ENCODE assay signal across 7 mouse cellular contexts in the genomic region with DNA sequence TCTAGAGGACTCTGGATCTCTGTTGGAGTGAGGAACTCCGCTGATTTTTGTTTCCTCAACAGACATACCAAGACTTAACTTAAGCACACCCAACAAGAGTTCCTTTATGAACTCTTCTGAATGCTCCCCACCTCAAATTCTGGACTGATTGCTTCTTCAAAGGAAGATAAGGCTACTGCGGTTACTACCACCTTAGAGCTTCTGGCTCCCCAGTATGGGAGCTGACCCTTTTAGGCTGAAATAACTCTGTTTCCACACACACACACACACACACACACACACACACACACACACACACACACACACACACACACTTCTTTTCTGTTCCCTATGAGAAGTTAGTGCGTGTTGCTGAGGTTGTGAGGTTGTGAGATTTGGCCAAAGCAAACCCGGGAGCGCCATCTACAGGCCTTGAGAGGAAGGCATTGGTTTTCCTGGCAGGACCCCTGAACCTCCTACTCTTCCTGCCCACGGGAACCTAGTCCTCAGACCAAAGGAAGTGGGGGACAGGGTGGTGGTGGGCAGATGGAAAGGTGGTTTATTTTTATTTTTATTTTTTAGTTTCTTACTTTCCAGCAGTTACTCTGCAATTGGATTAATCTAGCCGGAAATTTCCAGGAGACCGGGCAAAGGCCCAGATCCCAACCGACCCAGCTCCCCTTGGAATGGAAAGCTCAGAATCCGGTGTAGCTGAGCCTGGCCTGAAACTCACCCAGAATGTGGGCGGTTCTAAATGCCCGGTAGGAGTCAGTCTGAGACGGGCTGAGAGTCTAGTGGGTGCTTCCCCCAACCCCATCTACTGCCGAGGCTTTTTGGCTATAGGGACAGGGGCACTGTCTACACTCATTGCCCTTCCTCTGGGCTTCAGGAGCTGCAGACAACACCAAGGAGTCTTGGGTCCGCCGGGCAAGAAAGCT. TPM values are rescaled to one million over a fixed set of nuclear protein-coding genes. Genes with fewer than 3 reads are reported as not detected.
DNase-seq lines count a peak whose midpoint lies in the region; ATAC-seq and TF ChIP-seq lines count a peak whose summit lies in the region.

No protein-coding gene starts in this region.

- no peaks in the 10 kb centered on the region for H3K4me1 ChIP-seq in bone marrow, adult 2 months (ENCODE audit: control insufficient read depth, insufficient read depth, low read length)
- peaks cover 56% of the 10 kb centered on the region for H3K4me1 ChIP-seq in forebrain, embryonic 12.5 days

- 5% methylated on average over 16 of the region's 16 CpGs for WGBS in bone marrow, adult 2 months
- WGBS in forebrain, embryonic 12.5 days: 2% methylated on average over 16 of the region's 16 CpGs

- H3K27ac ChIP-seq in bone marrow, adult 2 months (ENCODE audit: control insufficient read depth, insufficient read depth, low read depth, low read length, poor library complexity): no peak overlapping the region
- H3K27ac ChIP-seq in forebrain, embryonic 12.5 days: no peak overlapping the region

- H3K9me3 ChIP-seq in forebrain, embryonic 12.5 days: no peaks in the 10 kb centered on the region

- DNase-seq in right cerebral cortex, postnatal 10 days (ENCODE audit: low spot score in 2 of 2): peak; percentile 50 to 62
- no peak for DNase-seq in right cerebral cortex, adult 18-20 months
- DNase-seq in kidney, adult 11 months: peak; percentile 87
- peak; percentile 62 for DNase-seq in lung, postnatal 10 days

- H3K36me3 ChIP-seq in forebrain, embryonic 12.5 days (replicated peaks): no peaks in the 10 kb centered on the region

- no peak overlapping the region for H3K9ac ChIP-seq in forebrain, embryonic 12.5 days

- peaks cover 96% of the 10 kb centered on the region for H3K27me3 ChIP-seq in forebrain, embryonic 12.5 days

- peak; percentile 53 for TF ChIP-seq CTCF in bone marrow, adult 2 months (IDR thresholded peaks at IDR 0.05; ENCODE audit: control insufficient read depth, insufficient read depth, low read length)

- H3K4me3 ChIP-seq in bone marrow, adult 2 months (replicated peaks; ENCODE audit: control insufficient read depth, low read depth, low read length): no peak overlapping the region
- H3K4me3 ChIP-seq in forebrain, embryonic 12.5 days (replicated peaks): peak overlapping the region; percentile 43; the same call in 1 of the 2 replicates

- H3K4me2 ChIP-seq in forebrain, embryonic 12.5 days: no peak overlapping the region

- no peak for ATAC-seq in forebrain, embryonic 12.5 days (ENCODE audit: low FRiP score)
- ATAC-seq in inflammation-experienced regulatory T-cells, adult 6 months: no peak

- no peak for TF ChIP-seq POLR2A in bone marrow, adult 2 months (IDR thresholded peaks at IDR 0.05; ENCODE audit: borderline replicate concordance, control insufficient read depth, low read depth, low read length)

RNA-seq across cellular contexts. Expression of gene Pax2, which starts 1.1 kb away (rescaled TPM):
- not detected in 2 replicates for polyA plus RNA-seq in bone marrow, adult 2 months (2011; ENCODE audit: insufficient read depth, insufficient read length, low replicate concordance, missing spikeins)
- polyA plus RNA-seq in forebrain, embryonic 12.5 days (2016; fragmentation: Nextera tagmentation; extraction: Ambion mirVana): 0.08 and 0.19 TPM in 2 replicates
- not detected for polyA plus RNA-seq in inflammation-experienced regulatory T-cells, adult 6 months (2017; shearing (Covaris generic))
